Mouse (Mus musculus) forebrain, embryonic 10.5 days (tissue): ENCODE results near the gene Drg2. TPM values are rescaled to one million over a fixed set of nuclear protein-coding genes. Genes with fewer than 3 reads are reported as not detected.
A peak's percentile ranks its signal among the peaks of the same experiment; 100 is the strongest.

Experiments
- DNase-seq: peaks from one replicate; pipeline ENCODE4 v3.0.0-alpha.2; 2017; ENCODE audit warnings: low spot score; ENCODE audit errors: extremely low spot score
- H3K27ac ChIP-seq: fragments of 300-500 bp; sonication (generic); 2 replicates; pipeline ENCODE4 v1.5.1; 2016; ENCODE audit warnings: mild to moderate bottlenecking
- H3K27me3 ChIP-seq: fragments of 300-500 bp; sonication (generic); 2 replicates; pipeline ENCODE4 v1.6.1; 2016; ENCODE audit warnings: mild to moderate bottlenecking; ENCODE audit not compliant: poor library complexity, severe bottlenecking
- H3K36me3 ChIP-seq: fragments of 300-500 bp; sonication (generic); replicated peaks from 2 replicates; pipeline ENCODE4 v1.6.1; 2016; ENCODE audit warnings: mild to moderate bottlenecking, moderate library complexity
- H3K4me1 ChIP-seq: fragments of 300-500 bp; sonication (generic); 2 replicates; pipeline ENCODE4 v1.6.1; 2016
- H3K4me3 ChIP-seq: fragments of 300-500 bp; sonication (generic); 2 replicates; pipeline ENCODE4 v1.5.1; 2016; ENCODE audit warnings: mild to moderate bottlenecking, moderate library complexity
- H3K9me3 ChIP-seq: fragments of 300-500 bp; sonication (generic); 2 replicates; pipeline ENCODE4 v1.6.1; 2016; ENCODE audit warnings: mild to moderate bottlenecking, moderate library complexity
- WGBS: fragments of 180-500 bp; shearing (Covaris S2); methylation state at CpG from one replicate; pipeline ENCODE4 v1.1.7; 2016; 5-methylcytosine and 5-hydroxymethylcytosine counted together
- polyA plus RNA-seq: library from polyadenylated mRNA; unstranded; fragments of >200 nt; fragmentation: Nextera tagmentation; extraction: Ambion mirVana; gene quantifications from 2 replicates; pipeline ENCODE4 v1.2.1, GENCODE M21; 2016

The Drg2 gene
- polyA plus RNA-seq, 1 experiment from 2014 or later: 129 TPM

GRCm38 (mm10) chr11:60478121-60478520 is 23.7 kb downstream of the Drg2 start:
- H3K36me3 ChIP-seq: no peaks in the 10 kb centered on the region
- peak overlapping the region; percentile 13; the same call in 1 of the 2 replicates for H3K27ac ChIP-seq
- WGBS: 44% methylated on average over 17 of the region's 17 CpGs
- peak overlapping the region; percentile 1; the same call in 1 of the 2 replicates for H3K4me3 ChIP-seq
- H3K9me3 ChIP-seq: no peaks in the 10 kb centered on the region
- 0 out of 2 replicates have a peak, but pooled peaks cover 7% of the 10 kb centered on the region for H3K27me3 ChIP-seq
- H3K4me1 ChIP-seq: peaks cover 6% of the 10 kb centered on the region; the same call in 1 of the 2 replicates
- no peak for DNase-seq

GRCm38 (mm10) chr11:60486267-60486666 is 31.9 kb downstream of the Drg2 start:
- Histone ChIP-seq H3K27me3 (no peaks in the 10 kb centered on the region), H3K4me3 (no peak overlapping the region), H3K27ac (0 out of 2 replicates have a peak overlapping the region, but pooled peaks have one; percentile 30), H3K36me3 (no peaks in the 10 kb centered on the region), H3K9me3 (no peaks in the 10 kb centered on the region), H3K4me1 (no peaks in the 10 kb centered on the region)
- 71% methylated on average over 3 of the region's 3 CpGs for WGBS
- no peak for DNase-seq

DNA sequence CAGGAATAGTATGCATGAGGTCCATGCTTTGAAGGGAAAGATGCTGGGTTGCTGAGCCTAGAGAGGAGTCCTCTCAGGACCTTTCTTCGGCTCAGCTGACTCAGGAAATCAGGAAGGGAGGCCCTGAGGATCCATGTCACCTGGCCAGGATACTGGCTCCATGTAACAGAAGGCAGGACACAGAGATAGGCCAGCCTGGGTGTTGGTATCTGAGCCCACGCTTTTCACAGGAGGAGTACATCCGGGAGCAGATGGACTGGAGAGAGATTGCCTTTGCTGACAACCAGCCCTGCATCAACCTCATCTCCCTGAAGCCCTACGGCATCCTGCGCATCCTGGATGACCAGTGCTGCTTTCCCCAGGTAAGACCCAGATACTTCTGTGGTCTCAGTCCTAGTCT is 38.3 kb downstream of the Drg2 start:
- H3K4me1 ChIP-seq: no peaks in the 10 kb centered on the region; the same call in 1 of the 2 replicates
- H3K4me3 ChIP-seq: no peak overlapping the region
- H3K36me3 ChIP-seq: no peaks in the 10 kb centered on the region
- no peak for DNase-seq
- H3K27ac ChIP-seq: no peak overlapping the region
- no peaks in the 10 kb centered on the region for H3K27me3 ChIP-seq
- H3K9me3 ChIP-seq: no peaks in the 10 kb centered on the region
- WGBS: 89% methylated on average over 5 of the region's 5 CpGs

DNA sequence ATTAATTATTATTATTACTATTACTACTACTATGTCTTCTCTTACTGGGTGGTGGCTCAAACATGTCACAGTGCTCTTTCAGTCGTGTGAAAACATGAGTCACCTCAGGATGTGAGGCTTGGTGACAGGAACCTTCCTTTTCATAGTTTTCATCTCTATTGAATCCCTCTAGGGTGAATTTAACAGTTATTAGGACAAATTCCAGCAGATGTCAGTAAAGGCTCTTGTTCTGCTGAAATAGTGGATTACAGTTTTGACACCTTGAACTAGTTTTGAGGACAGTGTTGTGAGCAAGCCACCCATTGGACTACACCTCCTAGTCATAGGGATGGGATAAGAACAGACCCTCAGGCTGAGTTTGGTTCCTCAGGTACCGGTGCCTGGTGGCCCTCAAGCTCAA is 41.3 kb downstream of the Drg2 start:
- WGBS: 70% methylated on average over 2 of the region's 2 CpGs
- H3K27ac ChIP-seq: no peak overlapping the region
- no peaks in the 10 kb centered on the region for H3K9me3 ChIP-seq
- no peak overlapping the region for H3K4me3 ChIP-seq
- H3K36me3 ChIP-seq: no peaks in the 10 kb centered on the region
- DNase-seq: no peak
- no peaks in the 10 kb centered on the region; the same call in 1 of the 2 replicates for H3K4me1 ChIP-seq
- H3K27me3 ChIP-seq: no peaks in the 10 kb centered on the region

- Histone ChIP-seq H3K4me3 (no peak overlapping the region), H3K9me3 (no peaks in the 10 kb centered on the region), H3K4me1 (peaks cover 17% of the 10 kb centered on the region), H3K36me3 (no peaks in the 10 kb centered on the region), H3K27me3 (peaks cover 48% of the 10 kb centered on the region), H3K27ac (no peak overlapping the region)
- WGBS: 85% methylated on average over 13 of the region's 13 CpGs
- DNase-seq: no peak
Observed at GRCm38 (mm10) chr11:60507281-60507680, 52.9 kb downstream of the Drg2 start.

DNA sequence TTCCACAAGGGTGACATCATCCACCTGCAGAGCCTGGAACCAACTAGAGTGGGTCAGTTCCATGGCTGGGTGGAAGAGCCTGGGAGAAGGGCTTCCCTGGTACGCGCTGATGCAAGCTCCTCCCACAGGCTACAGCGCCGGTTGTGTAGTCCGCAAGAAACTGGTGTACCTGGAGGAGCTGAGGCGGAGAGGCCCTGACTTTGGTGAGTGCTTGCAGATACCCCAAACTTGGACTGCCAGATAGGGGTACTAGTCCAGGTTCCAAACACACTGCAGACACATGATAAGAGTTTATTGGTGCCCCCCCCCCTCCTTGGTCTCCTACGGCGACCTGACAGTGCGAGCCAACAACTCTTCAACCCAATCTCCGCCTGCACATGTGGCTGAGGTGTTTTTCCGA is 54.6 kb downstream of the Drg2 start:
- peaks cover 48% of the 10 kb centered on the region for H3K27me3 ChIP-seq
- no peaks in the 10 kb centered on the region for H3K36me3 ChIP-seq
- H3K27ac ChIP-seq: no peak overlapping the region
- H3K9me3 ChIP-seq: no peaks in the 10 kb centered on the region
- peaks cover 17% of the 10 kb centered on the region for H3K4me1 ChIP-seq
- peak overlapping the region; percentile 50 for H3K4me3 ChIP-seq
- WGBS: 5% methylated on average over 11 of the region's 11 CpGs
- no peak for DNase-seq

DNA sequence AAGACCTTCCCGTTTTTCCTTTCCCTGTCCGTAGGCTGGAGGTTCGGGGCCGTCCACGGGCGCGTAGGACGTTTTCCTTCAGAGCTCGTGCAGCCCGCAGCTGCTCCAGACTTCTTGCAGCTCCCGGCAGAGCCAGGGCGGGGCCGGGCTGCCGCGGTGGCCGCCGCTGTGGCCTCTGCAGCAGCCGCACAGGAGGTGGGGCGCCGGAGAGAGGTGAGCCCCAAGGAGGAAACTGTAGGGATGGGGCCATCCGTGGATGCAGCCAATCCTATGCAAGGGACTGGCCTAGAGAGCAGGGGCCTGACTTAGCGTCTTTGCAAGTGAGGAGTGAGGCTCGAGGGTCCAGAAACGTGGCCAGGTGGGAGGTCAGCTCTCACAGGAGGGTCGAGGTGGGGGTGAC is 55.1 kb downstream of the Drg2 start:
- H3K36me3 ChIP-seq: no peaks in the 10 kb centered on the region
- H3K9me3 ChIP-seq: no peaks in the 10 kb centered on the region
- H3K27ac ChIP-seq: peak overlapping the region; percentile 8; the same call in 1 of the 2 replicates
- peaks cover 48% of the 10 kb centered on the region for H3K27me3 ChIP-seq
- under 1% methylated on average over 25 of the region's 25 CpGs for WGBS
- peak overlapping the region; percentile 50 for H3K4me3 ChIP-seq
- DNase-seq: no peak
- peaks cover 17% of the 10 kb centered on the region for H3K4me1 ChIP-seq

DNA sequence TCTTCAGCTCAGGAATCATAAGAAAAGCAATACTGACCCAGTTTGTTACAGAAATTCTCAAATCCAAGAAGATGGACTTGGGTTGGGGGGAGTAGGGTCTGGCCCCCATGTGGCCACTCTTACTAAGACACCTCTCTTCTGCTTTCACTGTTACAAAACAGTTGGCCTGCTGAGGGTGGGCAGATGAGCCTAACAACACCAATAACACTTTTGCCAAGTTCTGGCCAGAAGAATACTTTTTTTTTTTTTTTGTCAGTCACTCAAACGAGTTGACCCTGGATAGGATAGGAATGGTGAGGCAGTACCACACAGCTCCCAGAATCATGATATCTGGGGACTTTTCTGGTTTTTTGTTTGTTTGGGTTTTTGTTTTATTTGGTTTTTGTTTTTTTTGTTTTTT is 57.5 kb downstream of the Drg2 start:
- peaks cover 46% of the 10 kb centered on the region for H3K27me3 ChIP-seq
- DNase-seq: no peak
- H3K4me3 ChIP-seq: no peak overlapping the region
- H3K9me3 ChIP-seq: no peaks in the 10 kb centered on the region
- 81% methylated on average over 1 of the region's 1 CpGs for WGBS
- no peaks in the 10 kb centered on the region for H3K36me3 ChIP-seq
- H3K4me1 ChIP-seq: peaks cover 24% of the 10 kb centered on the region
- H3K27ac ChIP-seq: no peak overlapping the region

DNA sequence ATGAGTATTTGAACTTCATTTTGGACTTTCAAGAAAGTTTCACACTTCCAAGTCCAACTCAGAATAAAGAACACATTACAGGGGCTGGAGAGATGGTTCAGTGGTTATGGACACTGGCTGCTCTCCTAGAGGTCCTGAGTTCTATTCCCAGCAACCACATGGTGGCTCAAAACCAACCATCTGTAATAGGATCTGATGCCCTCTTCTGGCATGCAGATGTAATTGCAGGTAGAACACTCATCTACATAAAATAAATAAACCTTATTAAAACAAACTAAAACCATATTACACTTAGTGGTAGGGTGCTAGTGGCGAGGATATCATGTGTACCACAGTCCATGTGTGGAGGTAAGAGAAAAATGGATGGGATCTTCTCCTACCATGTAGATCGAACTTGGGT is 58.1 kb downstream of the Drg2 start:
- H3K36me3 ChIP-seq: no peaks in the 10 kb centered on the region
- WGBS: 79% methylated on average over 2 of the region's 2 CpGs
- H3K4me3 ChIP-seq: no peak overlapping the region

GRCm38 (mm10) chr11:60514941-60515340 is 60.5 kb downstream of the Drg2 start:
- WGBS: 69% methylated on average over 2 of the region's 2 CpGs
- DNase-seq: no peak
- Histone ChIP-seq H3K4me3 (no peak overlapping the region), H3K9me3 (no peaks in the 10 kb centered on the region), H3K4me1 (peaks cover 7% of the 10 kb centered on the region), H3K36me3 (no peaks in the 10 kb centered on the region), H3K27me3 (peaks cover 17% of the 10 kb centered on the region), H3K27ac (no peak overlapping the region)

More for the DNA sequence above, 58.1 kb downstream of the Drg2 start:
- no peak for DNase-seq
- H3K27me3 ChIP-seq: peaks cover 40% of the 10 kb centered on the region
- H3K9me3 ChIP-seq: no peaks in the 10 kb centered on the region
- no peak overlapping the region for H3K27ac ChIP-seq
- peaks cover 24% of the 10 kb centered on the region for H3K4me1 ChIP-seq

DNA sequence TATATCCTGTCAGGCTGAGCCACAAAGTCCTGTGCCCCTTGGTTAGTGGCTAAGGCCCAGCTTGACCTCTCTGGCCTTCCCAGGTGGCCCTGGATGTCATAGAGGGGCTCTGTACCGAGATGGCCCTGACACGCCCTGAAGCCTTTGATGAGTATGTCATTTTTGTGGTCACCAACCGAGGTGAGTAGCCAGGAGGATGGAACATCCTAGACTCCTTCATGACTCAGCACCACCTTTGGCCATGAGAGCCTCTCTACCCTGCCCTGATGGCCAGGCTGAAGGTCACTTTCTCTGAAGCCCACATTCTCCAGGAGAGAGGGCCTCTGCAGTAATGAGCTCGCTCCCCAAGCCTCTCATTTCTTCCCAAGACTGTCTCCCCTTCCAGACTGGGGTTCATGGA is 63.9 kb downstream of the Drg2 start:
- no peak for DNase-seq
- 78% methylated on average over 4 of the region's 4 CpGs for WGBS
- Histone ChIP-seq H3K9me3 (no peaks in the 10 kb centered on the region), H3K27ac (no peak overlapping the region), H3K4me3 (no peak overlapping the region), H3K4me1 (peaks cover 7% of the 10 kb centered on the region; the same call in 1 of the 2 replicates), H3K27me3 (no peaks in the 10 kb centered on the region), H3K36me3 (no peaks in the 10 kb centered on the region)
